Mouse (Mus musculus) heart, embryonic 16.5 days (tissue): ENCODE measurements at regions not wholly inside any gene's neighbourhood (a gene's known extent, or its start where the extent isn't known, plus 50 kb on each side); places are given as distances from the start of the nearest gene placed in this dataset.
"Not testable (repeated sequence)": the region's sequence is repeated elsewhere in the genome, so short reads cannot be mapped to it uniquely, and the experiment has no call there.

Source experiments
- ATAC-seq: fragments of 200-750 bp; cut with Nextera tagmentation; replicated peaks from 2 replicates; pipeline ENCODE4 v1.8.0; 2017; ENCODE audit warnings: moderate number of reproducible peaks; ENCODE audit not compliant: insufficient read depth, low FRiP score; ENCODE audit errors: extremely low read depth
- H3K27ac ChIP-seq: fragments of 300-500 bp; sonication (generic); 2 replicates; pipeline ENCODE4 v1.5.1; 2014; ENCODE audit warnings: mild to moderate bottlenecking, low read length, control low read depth, moderate library complexity
- H3K27me3 ChIP-seq: fragments of 300-500 bp; sonication (generic); 2 replicates; pipeline ENCODE4 v1.6.1; 2014; ENCODE audit warnings: low read length, mixed read lengths; ENCODE audit not compliant: control insufficient read depth, insufficient read depth
- H3K36me3 ChIP-seq: fragments of 300-500 bp; sonication (generic); 2 replicates; pipeline ENCODE4 v1.6.1; 2014; ENCODE audit not compliant: control insufficient read depth, insufficient read depth
- H3K4me1 ChIP-seq: fragments of 300-500 bp; sonication (generic); 2 replicates; pipeline ENCODE4 v1.6.1; 2014; ENCODE audit warnings: low read length, mixed read lengths; ENCODE audit not compliant: control insufficient read depth, insufficient read depth
- H3K4me2 ChIP-seq: fragments of 300-500 bp; sonication (generic); 2 replicates; pipeline ENCODE4 v1.6.1; 2014; ENCODE audit warnings: low read depth, mild to moderate bottlenecking, control low read depth, low read length
- H3K4me3 ChIP-seq: fragments of 300-500 bp; sonication (generic); 2 replicates; pipeline ENCODE4 v1.5.1; 2014; ENCODE audit warnings: mild to moderate bottlenecking, control low read depth, low read length
- H3K9ac ChIP-seq: fragments of 300-500 bp; sonication (generic); 2 replicates; pipeline ENCODE4 v1.6.1; 2014; ENCODE audit warnings: low read length, control low read depth
- H3K9me3 ChIP-seq: fragments of 300-500 bp; sonication (generic); replicated peaks from 2 replicates; pipeline ENCODE4 v1.6.1; 2016; ENCODE audit warnings: low read length; ENCODE audit not compliant: control insufficient read depth
- WGBS: fragments of 180-500 bp; shearing (Covaris S2); extraction: QIAGEN DNeasy Blood & Tissue Kit; methylation state at CpG from one replicate; pipeline ENCODE4 v1.1.7; 2014; 5-methylcytosine and 5-hydroxymethylcytosine counted together

GRCm38 (mm10) chr14:15897098-15897497 is 352.0 kb upstream of the Ngly1 start:
- 59% methylated on average over 1 of the region's 1 CpGs for WGBS
- H3K27me3 ChIP-seq = no peaks in the 10 kb centered on the region
- no peaks in the 10 kb centered on the region for H3K4me1 ChIP-seq
- H3K9ac ChIP-seq = no peak overlapping the region
- H3K27ac ChIP-seq = no peak overlapping the region
- no peak for ATAC-seq
- H3K4me3 ChIP-seq = no peak overlapping the region
- H3K9me3 ChIP-seq = no peaks in the 10 kb centered on the region
- H3K4me2 ChIP-seq = no peak overlapping the region
- H3K36me3 ChIP-seq = no peaks in the 10 kb centered on the region

- not testable (repeated sequence) for H3K36me3 ChIP-seq, H3K4me2 ChIP-seq, H3K4me1 ChIP-seq, ATAC-seq, H3K27me3 ChIP-seq, H3K4me3 ChIP-seq, H3K9me3 ChIP-seq, H3K9ac ChIP-seq, H3K27ac ChIP-seq
- 67% methylated on average over 11 of the region's 11 CpGs for WGBS
Measured at GRCm38 (mm10) chr14:15906429-15906828, 342.7 kb upstream of the Ngly1 start.

GRCm38 (mm10) chr14:15913206-15913605 is 335.9 kb upstream of the Ngly1 start:
- 59% methylated on average over 4 of the region's 4 CpGs for WGBS
- H3K4me2 ChIP-seq, H3K27me3 ChIP-seq, H3K27ac ChIP-seq, H3K9me3 ChIP-seq, H3K4me3 ChIP-seq, H3K4me1 ChIP-seq, H3K9ac ChIP-seq, ATAC-seq, H3K36me3 ChIP-seq: not testable (repeated sequence)

GRCm38 (mm10) chr14:15914176-15914575 is 334.9 kb upstream of the Ngly1 start:
- ATAC-seq = no peak
- WGBS = 79% methylated on average over 3 of the region's 3 CpGs
- H3K36me3 ChIP-seq = no peaks in the 10 kb centered on the region

GRCm38 (mm10) chr14:15924676-15925075 is 324.4 kb upstream of the Ngly1 start:
- not testable (repeated sequence) for H3K27ac ChIP-seq, ATAC-seq, H3K36me3 ChIP-seq, H3K4me3 ChIP-seq, H3K27me3 ChIP-seq, H3K4me2 ChIP-seq, H3K9me3 ChIP-seq, H3K9ac ChIP-seq, H3K4me1 ChIP-seq
- 71% methylated on average over 3 of the region's 3 CpGs for WGBS

More at GRCm38 (mm10) chr14:15914176-15914575, 334.9 kb upstream of the Ngly1 start:
- no peaks in the 10 kb centered on the region for H3K4me1 ChIP-seq
- H3K9ac ChIP-seq = no peak overlapping the region
- no peaks in the 10 kb centered on the region for H3K27me3 ChIP-seq
- no peak overlapping the region for H3K27ac ChIP-seq
- no peak overlapping the region for H3K4me3 ChIP-seq
- H3K4me2 ChIP-seq = no peak overlapping the region
- H3K9me3 ChIP-seq = no peaks in the 10 kb centered on the region; the same call in 1 of the 2 replicates

GRCm38 (mm10) chr14:15934729-15935128 is 314.4 kb upstream of the Ngly1 start:
- no peak for ATAC-seq
- H3K4me3 ChIP-seq = no peak overlapping the region
- no peaks in the 10 kb centered on the region for H3K36me3 ChIP-seq
- H3K4me1 ChIP-seq = no peaks in the 10 kb centered on the region
- no peak overlapping the region for H3K27ac ChIP-seq
- no peaks in the 10 kb centered on the region for H3K9me3 ChIP-seq
- no peaks in the 10 kb centered on the region for H3K27me3 ChIP-seq
- no peak overlapping the region for H3K4me2 ChIP-seq
- no peak overlapping the region for H3K9ac ChIP-seq

- H3K4me2 ChIP-seq = no peak overlapping the region
- no peaks in the 10 kb centered on the region for H3K36me3 ChIP-seq
- H3K4me1 ChIP-seq = no peaks in the 10 kb centered on the region
- no peak for ATAC-seq
- no peak overlapping the region for H3K27ac ChIP-seq
- no peaks in the 10 kb centered on the region for H3K27me3 ChIP-seq
- H3K9me3 ChIP-seq = peaks cover 2% of the 10 kb centered on the region; the same call in 1 of the 2 replicates
- no peak overlapping the region for H3K4me3 ChIP-seq
- no peak overlapping the region for H3K9ac ChIP-seq
Measured at GRCm38 (mm10) chr14:15970321-15970720, 278.8 kb upstream of the Ngly1 start.

- Histone ChIP-seq H3K36me3 (no peaks in the 10 kb centered on the region), H3K4me1 (no peaks in the 10 kb centered on the region), H3K9ac (no peak overlapping the region), H3K9me3 (peaks cover 2% of the 10 kb centered on the region; the same call in 1 of the 2 replicates), H3K27ac (no peak overlapping the region), H3K4me2 (no peak overlapping the region), H3K4me3 (no peak overlapping the region), H3K27me3 (no peaks in the 10 kb centered on the region)
- ATAC-seq = no peak
Measured at GRCm38 (mm10) chr14:15970767-15971166, 278.3 kb upstream of the Ngly1 start.

- ATAC-seq = no peak
- H3K36me3 ChIP-seq = no peaks in the 10 kb centered on the region
- H3K4me3 ChIP-seq = no peak overlapping the region
- no peak overlapping the region for H3K27ac ChIP-seq
- H3K4me2 ChIP-seq = no peak overlapping the region
- no peak overlapping the region for H3K9ac ChIP-seq
- no peaks in the 10 kb centered on the region for H3K4me1 ChIP-seq
- H3K9me3 ChIP-seq = peaks cover 2% of the 10 kb centered on the region; the same call in 1 of the 2 replicates
- no peaks in the 10 kb centered on the region for H3K27me3 ChIP-seq
Measured at GRCm38 (mm10) chr14:15971306-15971705, 277.8 kb upstream of the Ngly1 start.

- Histone ChIP-seq H3K4me2 (no peak overlapping the region), H3K27ac (no peak overlapping the region), H3K36me3 (no peaks in the 10 kb centered on the region), H3K4me1 (no peaks in the 10 kb centered on the region), H3K4me3 (no peak overlapping the region), H3K9me3 (peaks cover 2% of the 10 kb centered on the region; the same call in 1 of the 2 replicates), H3K27me3 (no peaks in the 10 kb centered on the region), H3K9ac (no peak overlapping the region)
- 98% methylated on average over 1 of the region's 1 CpGs for WGBS
- ATAC-seq = no peak
Measured at GRCm38 (mm10) chr14:15977366-15977765, 271.7 kb upstream of the Ngly1 start.
